Mouse (Mus musculus) liver, adult 2 months (tissue): ENCODE data around the gene Abl1.

ENCODE experiments used
- CTCF ChIP-seq: fragments of 200-500 bp; IDR thresholded peaks from 2 replicates; pipeline ENCODE4 v1.5.1; 2011; ENCODE audit warnings: low read depth, low read length, control low read depth
- POLR2A ChIP-seq: fragments of 200-500 bp; IDR thresholded peaks from 2 replicates; pipeline ENCODE4 v1.6.1; 2011; ENCODE audit warnings: low read length, control low read depth; ENCODE audit not compliant: insufficient read depth; ENCODE audit errors: extremely low read depth

DNA sequence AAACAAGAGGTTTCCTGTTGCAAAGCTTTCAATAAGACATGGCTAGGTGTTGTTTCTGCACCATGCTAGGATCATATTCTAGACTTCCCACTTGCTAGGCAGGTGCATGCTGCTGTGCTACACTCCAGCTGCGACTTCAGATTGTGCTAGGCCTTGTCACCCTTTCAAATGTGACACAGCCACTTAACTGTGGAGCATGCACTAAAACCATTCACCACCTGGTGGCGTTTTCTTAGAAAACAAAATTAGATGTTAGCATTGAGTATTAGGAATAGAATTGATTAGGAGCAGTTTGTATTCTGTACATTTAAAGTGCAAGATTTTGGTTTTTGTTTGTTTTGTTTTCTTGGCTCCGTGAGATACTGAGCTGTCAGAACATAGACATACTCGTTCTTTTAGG, 32.6 kb downstream of the Abl1 start:
- no peak for TF ChIP-seq POLR2A
- TF ChIP-seq CTCF = no peak
